Mouse (Mus musculus): ENCODE results near the gene Pip4k2a.

DNA sequence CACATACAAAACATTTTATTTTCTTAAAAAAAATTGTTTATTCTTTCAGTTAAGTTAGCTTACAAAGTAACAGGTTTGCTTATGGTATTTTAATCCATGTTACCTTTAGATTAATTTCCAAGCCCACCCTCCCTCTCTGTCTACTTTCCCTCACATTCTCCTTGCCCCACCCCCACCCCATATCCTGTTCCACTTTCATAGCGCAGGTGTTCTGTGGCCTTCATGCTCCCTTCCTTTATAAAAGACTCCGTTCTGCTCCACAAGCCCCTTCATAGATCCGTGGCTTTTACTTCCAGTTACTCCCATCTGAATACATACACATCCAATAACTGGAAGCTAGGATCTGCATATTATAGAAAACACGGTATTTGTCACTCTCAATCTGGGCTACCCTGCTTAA is 9.7 kb upstream of the Pip4k2a start:
- TF ChIP-seq GATA1 (IDR thresholded peaks at IDR 0.05; ENCODE audit: borderline replicate concordance, low read length): no peak
- TF ChIP-seq FLI1 (IDR thresholded peaks at IDR 0.05; ENCODE audit: low read length): no peak

Measured in megakaryocyte, embryonic 14.5 days (primary cell).